Mouse (Mus musculus): ENCODE data around the gene Plekhs1. TPM values are rescaled to one million over a fixed set of nuclear protein-coding genes. Genes with fewer than 3 reads are reported as not detected.
"Not testable (repeated sequence)": the region's sequence is repeated elsewhere in the genome, so short reads cannot be mapped to it uniquely, and the experiment has no call there.

Plekhs1 gene
- polyA plus RNA-seq, 1 experiment from 2014 or later, result not detected

- not testable (repeated sequence) for H3K4me3 ChIP-seq; ATAC-seq (ENCODE audit: extremely low read depth, insufficient number of reproducible peaks, low FRiP score, low TSS enrichment); H3K4me2 ChIP-seq; H3K27me3 ChIP-seq (replicated peaks); H3K27ac ChIP-seq (replicated peaks); H3K9ac ChIP-seq; H3K9me3 ChIP-seq
- H3K4me1 ChIP-seq, result peaks cover 15% of the 10 kb centered on the region
- H3K36me3 ChIP-seq, result peaks cover 20% of the 10 kb centered on the region
- WGBS, result no CpG with 5 or more reads among the region's 11 CpGs
Observed at GRCm38 (mm10) chr19:56530529-56530928, 69.1 kb downstream of the Plekhs1 start.

- H3K4me2 ChIP-seq, result no peak overlapping the region
- no peak overlapping the region for H3K4me3 ChIP-seq
- H3K27me3 ChIP-seq (replicated peaks), result no peaks in the 10 kb centered on the region
- no peak overlapping the region for H3K27ac ChIP-seq (replicated peaks)
- no peak overlapping the region for H3K9ac ChIP-seq
- H3K36me3 ChIP-seq, result peaks cover 28% of the 10 kb centered on the region
- 84% methylated on average over 12 of the region's 12 CpGs for WGBS
- H3K9me3 ChIP-seq, result no peaks in the 10 kb centered on the region
- no peak for ATAC-seq (ENCODE audit: extremely low read depth, insufficient number of reproducible peaks, low FRiP score, low TSS enrichment)
- H3K4me1 ChIP-seq, result peaks cover 15% of the 10 kb centered on the region
Observed at GRCm38 (mm10) chr19:56531251-56531650, 69.8 kb downstream of the Plekhs1 start.

GRCm38 (mm10) chr19:56533291-56534071 lies 72.0 kb downstream of the Plekhs1 start:
- peaks cover 48% of the 10 kb centered on the region for H3K36me3 ChIP-seq
- no peak overlapping the region for H3K4me2 ChIP-seq
- 78% methylated on average over 14 of the region's 14 CpGs for WGBS
- no peak for ATAC-seq (ENCODE audit: extremely low read depth, insufficient number of reproducible peaks, low FRiP score, low TSS enrichment)
- H3K9me3 ChIP-seq, result no peaks in the 10 kb centered on the region
- H3K4me3 ChIP-seq, result no peak overlapping the region
- peak overlapping the region; percentile 4; the same call in 1 of the 2 replicates for H3K9ac ChIP-seq
- H3K4me1 ChIP-seq, result peaks cover 15% of the 10 kb centered on the region
- no peaks in the 10 kb centered on the region for H3K27me3 ChIP-seq (replicated peaks)
- H3K27ac ChIP-seq (replicated peaks), result peak overlapping the region; percentile 37

- Histone ChIP-seq H3K27ac (replicated peaks) (no peak overlapping the region), H3K9ac (no peak overlapping the region), H3K4me1 (peaks cover 15% of the 10 kb centered on the region), H3K27me3 (replicated peaks) (no peaks in the 10 kb centered on the region), H3K4me3 (no peak overlapping the region), H3K9me3 (no peaks in the 10 kb centered on the region), H3K36me3 (peaks cover 54% of the 10 kb centered on the region), H3K4me2 (no peak overlapping the region)
- 87% methylated on average over 3 of the region's 3 CpGs for WGBS
- no peak for ATAC-seq (ENCODE audit: extremely low read depth, insufficient number of reproducible peaks, low FRiP score, low TSS enrichment)
Observed at GRCm38 (mm10) chr19:56534337-56534736, 72.9 kb downstream of the Plekhs1 start.

- no peak for ATAC-seq (ENCODE audit: extremely low read depth, insufficient number of reproducible peaks, low FRiP score, low TSS enrichment)
- Histone ChIP-seq H3K9ac (no peak overlapping the region), H3K27me3 (replicated peaks) (no peaks in the 10 kb centered on the region), H3K9me3 (no peaks in the 10 kb centered on the region), H3K4me2 (no peak overlapping the region), H3K4me1 (peaks cover 15% of the 10 kb centered on the region), H3K36me3 (peaks cover 59% of the 10 kb centered on the region), H3K4me3 (no peak overlapping the region), H3K27ac (replicated peaks) (no peak overlapping the region)
- 79% methylated on average over 9 of the region's 9 CpGs for WGBS
Observed at GRCm38 (mm10) chr19:56535064-56535463, 73.6 kb downstream of the Plekhs1 start.

- no peaks in the 10 kb centered on the region for H3K9me3 ChIP-seq
- no peak overlapping the region for H3K9ac ChIP-seq
- no peak overlapping the region for H3K27ac ChIP-seq (replicated peaks)
- WGBS, result 82% methylated on average over 9 of the region's 9 CpGs
- no peak overlapping the region for H3K4me2 ChIP-seq
- no peak overlapping the region for H3K4me3 ChIP-seq
- ATAC-seq (ENCODE audit: extremely low read depth, insufficient number of reproducible peaks, low FRiP score, low TSS enrichment), result no peak
- H3K36me3 ChIP-seq, result peaks cover 66% of the 10 kb centered on the region
- peaks cover 15% of the 10 kb centered on the region for H3K4me1 ChIP-seq
- H3K27me3 ChIP-seq (replicated peaks), result no peaks in the 10 kb centered on the region
Observed at GRCm38 (mm10) chr19:56535765-56536164, 74.3 kb downstream of the Plekhs1 start.

Other genes with a start within 250 kb of the Plekhs1 start
- gene Habp2, start 174.5 kb upstream of the Plekhs1 start, polyA plus RNA-seq (2015; fragmentation: Nextera tagmentation; extraction: Ambion mirVana), result 1.2 and 4.3 TPM in 2 replicates
- 27.3 and 28.1 TPM in 2 replicates for gene Nrap, start 71.6 kb upstream of the Plekhs1 start, polyA plus RNA-seq (2015; fragmentation: Nextera tagmentation; extraction: Ambion mirVana)
- 27.7 and 31.9 TPM in 2 replicates for gene Casp7, start 64.5 kb upstream of the Plekhs1 start, polyA plus RNA-seq (2015; fragmentation: Nextera tagmentation; extraction: Ambion mirVana)
- 11.2 and 12.1 TPM in 2 replicates for gene Dclre1a, start 86.6 kb downstream of the Plekhs1 start, polyA plus RNA-seq (2015; fragmentation: Nextera tagmentation; extraction: Ambion mirVana)
- gene Nhlrc2, start 86.6 kb downstream of the Plekhs1 start, polyA plus RNA-seq (2015; fragmentation: Nextera tagmentation; extraction: Ambion mirVana), result 12.5 and 12.8 TPM in 2 replicates